Mouse (Mus musculus): Measurements from ENCODE around the gene Dhx30. TPM values are rescaled to one million over a fixed set of nuclear protein-coding genes. Genes with fewer than 3 reads are reported as not detected.
A peak's percentile ranks its signal among the peaks of the same experiment; 100 is the strongest.
"Not testable (repeated sequence)": the region's sequence is repeated elsewhere in the genome, so short reads cannot be mapped to it uniquely, and the experiment has no call there.

Gene Dhx30
- polyA plus RNA-seq (2011; ENCODE audit: insufficient read depth, insufficient read length, low read depth, missing spikeins): 108 and 140 TPM in 2 replicates

DNA sequence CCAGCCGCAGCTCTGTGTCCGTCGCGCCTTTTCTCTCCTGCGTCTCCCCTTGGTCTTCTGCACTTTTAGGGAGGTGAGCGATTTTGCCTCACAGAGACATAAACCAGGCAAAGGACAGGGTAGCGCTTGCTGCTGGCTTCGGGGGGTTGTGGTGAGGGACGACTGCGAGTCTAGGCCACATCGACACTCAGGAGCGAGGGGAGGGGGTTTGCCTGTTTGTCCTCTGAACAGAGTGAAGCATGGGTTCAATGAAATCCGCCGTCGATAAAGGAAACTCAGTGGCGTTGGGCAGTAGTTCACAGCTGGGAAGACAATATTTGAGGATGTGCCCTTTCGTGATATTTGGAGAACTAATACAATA is at the start of gene Dhx30:
Dhx30 (minus strand) TSS at position 52 of the 361 bp plus-strand sequence.
- Histone ChIP-seq H3K9me3 (replicated peaks; ENCODE audit: control insufficient read depth, insufficient read depth, low read length, poor library complexity, severe bottlenecking) (no peaks in the 10 kb centered on the region), H3K9ac (ENCODE audit: low read depth, poor library complexity, severe bottlenecking) (peak within 1 kb of the TSS; percentile 82), H3K27me3 (ENCODE audit: control insufficient read depth, insufficient read depth, low read length, poor library complexity, severe bottlenecking) (no peaks in the 10 kb centered on the region), H3K4me3 (ENCODE audit: low read depth, low read length) (peak within 1 kb of the TSS; percentile 97), H3K27ac (ENCODE audit: insufficient read depth, low read length) (peak within 1 kb of the TSS; percentile 77), H3K36me3 (ENCODE audit: control insufficient read depth, insufficient read depth, low read length, poor library complexity, severe bottlenecking) (peaks cover 13% of the 10 kb centered on the region), H3K4me1 (ENCODE audit: control insufficient read depth, insufficient read depth, low read length) (no peaks in the 10 kb centered on the region)
- TF ChIP-seq CTCF (IDR thresholded peaks at IDR 0.05; ENCODE audit: low read depth, low read length) (no peak), EP300 (IDR thresholded peaks at IDR 0.05; ENCODE audit: insufficient read depth, low read depth, low read length) (no peak)

- Histone ChIP-seq H3K27ac (ENCODE audit: insufficient read depth, low read length) (no peak overlapping the region), H3K36me3 (ENCODE audit: control insufficient read depth, insufficient read depth, low read length, poor library complexity, severe bottlenecking) (peaks cover 52% of the 10 kb centered on the region), H3K9me3 (replicated peaks; ENCODE audit: control insufficient read depth, insufficient read depth, low read length, poor library complexity, severe bottlenecking) (no peaks in the 10 kb centered on the region), H3K9ac (ENCODE audit: low read depth, poor library complexity, severe bottlenecking) (no peak overlapping the region), H3K27me3 (ENCODE audit: control insufficient read depth, insufficient read depth, low read length, poor library complexity, severe bottlenecking) (no peaks in the 10 kb centered on the region), H3K4me3 (ENCODE audit: low read depth, low read length) (no peak overlapping the region), H3K4me1 (ENCODE audit: control insufficient read depth, insufficient read depth, low read length) (no peaks in the 10 kb centered on the region)
- TF ChIP-seq CTCF (IDR thresholded peaks at IDR 0.05; ENCODE audit: low read depth, low read length): no peak
- TF ChIP-seq EP300 (IDR thresholded peaks at IDR 0.05; ENCODE audit: insufficient read depth, low read depth, low read length): no peak
- no peak for TF ChIP-seq POLR2A (IDR thresholded peaks at IDR 0.05; ENCODE audit: insufficient read depth, low read length)
Measured at GRCm38 (mm10) chr9:110163071-110163470, 45.4 kb upstream of the Dhx30 start.

GRCm38 (mm10) chr9:110162441-110162840 is 44.8 kb upstream of the Dhx30 start:
- Histone ChIP-seq H3K36me3 (ENCODE audit: control insufficient read depth, insufficient read depth, low read length, poor library complexity, severe bottlenecking) (peaks cover 50% of the 10 kb centered on the region), H3K9ac (ENCODE audit: low read depth, poor library complexity, severe bottlenecking) (no peak overlapping the region), H3K9me3 (replicated peaks; ENCODE audit: control insufficient read depth, insufficient read depth, low read length, poor library complexity, severe bottlenecking) (no peaks in the 10 kb centered on the region)

GRCm38 (mm10) chr9:110160486-110160885 is 42.9 kb upstream of the Dhx30 start:
- not testable (repeated sequence) for H3K9ac ChIP-seq (ENCODE audit: low read depth, poor library complexity, severe bottlenecking); H3K4me3 ChIP-seq (ENCODE audit: low read depth, low read length); H3K27ac ChIP-seq (ENCODE audit: insufficient read depth, low read length); H3K4me1 ChIP-seq (ENCODE audit: control insufficient read depth, insufficient read depth, low read length); H3K27me3 ChIP-seq (ENCODE audit: control insufficient read depth, insufficient read depth, low read length, poor library complexity, severe bottlenecking); H3K9me3 ChIP-seq (replicated peaks; ENCODE audit: control insufficient read depth, insufficient read depth, low read length, poor library complexity, severe bottlenecking)
- H3K36me3 ChIP-seq (ENCODE audit: control insufficient read depth, insufficient read depth, low read length, poor library complexity, severe bottlenecking): peaks cover 54% of the 10 kb centered on the region

More at GRCm38 (mm10) chr9:110162441-110162840, 44.8 kb upstream of the Dhx30 start:
- Histone ChIP-seq H3K27me3 (ENCODE audit: control insufficient read depth, insufficient read depth, low read length, poor library complexity, severe bottlenecking) (no peaks in the 10 kb centered on the region), H3K27ac (ENCODE audit: insufficient read depth, low read length) (no peak overlapping the region), H3K4me1 (ENCODE audit: control insufficient read depth, insufficient read depth, low read length) (no peaks in the 10 kb centered on the region), H3K4me3 (ENCODE audit: low read depth, low read length) (no peak overlapping the region)
- TF ChIP-seq CTCF (IDR thresholded peaks at IDR 0.05; ENCODE audit: low read depth, low read length) (no peak), POLR2A (IDR thresholded peaks at IDR 0.05; ENCODE audit: insufficient read depth, low read length) (no peak), EP300 (IDR thresholded peaks at IDR 0.05; ENCODE audit: insufficient read depth, low read depth, low read length) (no peak)

- Histone ChIP-seq H3K4me3 (ENCODE audit: low read depth, low read length) (no peak overlapping the region), H3K36me3 (ENCODE audit: control insufficient read depth, insufficient read depth, low read length, poor library complexity, severe bottlenecking) (peaks cover 54% of the 10 kb centered on the region), H3K27me3 (ENCODE audit: control insufficient read depth, insufficient read depth, low read length, poor library complexity, severe bottlenecking) (no peaks in the 10 kb centered on the region), H3K9ac (ENCODE audit: low read depth, poor library complexity, severe bottlenecking) (no peak overlapping the region), H3K27ac (ENCODE audit: insufficient read depth, low read length) (no peak overlapping the region), H3K4me1 (ENCODE audit: control insufficient read depth, insufficient read depth, low read length) (no peaks in the 10 kb centered on the region), H3K9me3 (replicated peaks; ENCODE audit: control insufficient read depth, insufficient read depth, low read length, poor library complexity, severe bottlenecking) (no peaks in the 10 kb centered on the region)
- TF ChIP-seq EP300 (IDR thresholded peaks at IDR 0.05; ENCODE audit: insufficient read depth, low read depth, low read length): no peak
- no peak for TF ChIP-seq CTCF (IDR thresholded peaks at IDR 0.05; ENCODE audit: low read depth, low read length)
- no peak for TF ChIP-seq POLR2A (IDR thresholded peaks at IDR 0.05; ENCODE audit: insufficient read depth, low read length)
Measured at GRCm38 (mm10) chr9:110159036-110159435, 41.4 kb upstream of the Dhx30 start.

- H3K4me3 ChIP-seq (ENCODE audit: low read depth, low read length): no peak overlapping the region
- H3K9me3 ChIP-seq (replicated peaks; ENCODE audit: control insufficient read depth, insufficient read depth, low read length, poor library complexity, severe bottlenecking): no peaks in the 10 kb centered on the region
- no peak overlapping the region for H3K9ac ChIP-seq (ENCODE audit: low read depth, poor library complexity, severe bottlenecking)
- H3K27me3 ChIP-seq (ENCODE audit: control insufficient read depth, insufficient read depth, low read length, poor library complexity, severe bottlenecking): no peaks in the 10 kb centered on the region
- peaks cover 58% of the 10 kb centered on the region for H3K36me3 ChIP-seq (ENCODE audit: control insufficient read depth, insufficient read depth, low read length, poor library complexity, severe bottlenecking)
- no peaks in the 10 kb centered on the region for H3K4me1 ChIP-seq (ENCODE audit: control insufficient read depth, insufficient read depth, low read length)
- TF ChIP-seq EP300 (IDR thresholded peaks at IDR 0.05; ENCODE audit: insufficient read depth, low read depth, low read length) (no peak), POLR2A (IDR thresholded peaks at IDR 0.05; ENCODE audit: insufficient read depth, low read length) (no peak), CTCF (IDR thresholded peaks at IDR 0.05; ENCODE audit: low read depth, low read length) (no peak)
- H3K27ac ChIP-seq (ENCODE audit: insufficient read depth, low read length): no peak overlapping the region
Measured at GRCm38 (mm10) chr9:110148598-110148997, 31.0 kb upstream of the Dhx30 start.

Measured in ES-Bruce4 (cell line).